Mouse (Mus musculus) brown adipose tissue, adult 24 weeks (tissue): Measurements from ENCODE around the gene Rela. TPM values are rescaled to one million over a fixed set of nuclear protein-coding genes. Genes with fewer than 3 reads are reported as not detected.
"Not testable (repeated sequence)": the region's sequence is repeated elsewhere in the genome, so short reads cannot be mapped to it uniquely, and the experiment has no call there.

Experiments used
- H3K27ac ChIP-seq: fragments of 200-500 bp; replicated peaks from 2 replicates; pipeline ENCODE4 v1.5.1; 2012; ENCODE audit warnings: low read depth, mild to moderate bottlenecking, low read length
- H3K4me1 ChIP-seq: fragments of 200-500 bp; 2 replicates; pipeline ENCODE4 v1.6.1; 2012; ENCODE audit warnings: low read length, mixed read lengths; ENCODE audit not compliant: control insufficient read depth, insufficient read depth, insufficient read length
- H3K4me3 ChIP-seq: fragments of 200-500 bp; 2 replicates; pipeline ENCODE4 v1.5.1; 2012; ENCODE audit warnings: low read depth, mild to moderate bottlenecking, low read length, moderate library complexity; ENCODE audit not compliant: insufficient read depth
- polyA plus RNA-seq: library from polyadenylated mRNA; stranded (reverse); fragments of >200 nt; gene quantifications from 2 replicates; pipeline ENCODE4 v1.2.4, GENCODE M21; 2012; ENCODE audit not compliant: missing spikeins, insufficient read depth, insufficient read length

The Rela gene
- polyA plus RNA-seq, 1 experiment: 22.8 TPM

DNA sequence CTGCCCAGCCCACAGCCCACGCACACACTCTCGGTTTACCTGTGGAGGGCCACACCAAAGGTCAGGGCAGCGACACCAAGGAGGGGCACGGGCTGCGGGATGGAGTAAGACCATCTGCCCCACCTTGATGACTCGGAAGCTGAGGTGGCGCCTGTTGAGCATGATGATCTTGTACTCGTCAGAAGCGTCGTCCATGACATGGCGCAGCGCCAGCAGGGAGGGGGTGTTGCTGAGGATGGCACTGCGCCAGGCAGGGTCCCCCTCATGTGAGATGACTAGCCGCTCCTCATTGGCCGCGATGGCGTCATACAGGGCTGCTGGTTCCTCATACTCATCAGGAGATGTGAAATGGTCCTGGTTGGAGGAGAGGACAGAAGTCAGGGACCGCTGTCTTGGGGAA is 29.1 kb downstream of the Rela start:
- no peak overlapping the region for H3K4me3 ChIP-seq
- H3K27ac ChIP-seq: no peak overlapping the region
- H3K4me1 ChIP-seq: peaks cover 7% of the 10 kb centered on the region; the same call in 1 of the 2 replicates

DNA sequence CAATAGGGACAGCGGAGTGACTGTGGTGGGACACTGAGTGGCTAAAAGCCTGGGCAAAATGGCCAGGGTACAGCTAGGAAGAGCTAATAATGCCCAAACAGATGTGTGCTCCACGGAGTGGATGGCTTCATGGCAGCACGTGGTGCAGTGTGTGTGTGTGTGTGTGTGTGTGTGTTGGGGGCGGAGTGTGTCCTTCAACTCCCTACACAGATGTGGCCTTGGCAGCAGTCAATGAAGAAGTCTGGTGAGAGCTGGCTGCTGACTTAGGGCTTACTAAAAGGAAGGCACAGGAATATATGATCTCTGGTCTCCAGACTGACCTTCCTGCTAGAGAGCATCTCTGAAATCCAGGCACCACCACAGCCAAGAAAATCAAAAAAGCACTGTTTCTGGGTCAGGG is 31.1 kb downstream of the Rela start:
- Histone ChIP-seq H3K4me3 (no peak overlapping the region), H3K27ac (no peak overlapping the region), H3K4me1 (no peaks in the 10 kb centered on the region)

DNA sequence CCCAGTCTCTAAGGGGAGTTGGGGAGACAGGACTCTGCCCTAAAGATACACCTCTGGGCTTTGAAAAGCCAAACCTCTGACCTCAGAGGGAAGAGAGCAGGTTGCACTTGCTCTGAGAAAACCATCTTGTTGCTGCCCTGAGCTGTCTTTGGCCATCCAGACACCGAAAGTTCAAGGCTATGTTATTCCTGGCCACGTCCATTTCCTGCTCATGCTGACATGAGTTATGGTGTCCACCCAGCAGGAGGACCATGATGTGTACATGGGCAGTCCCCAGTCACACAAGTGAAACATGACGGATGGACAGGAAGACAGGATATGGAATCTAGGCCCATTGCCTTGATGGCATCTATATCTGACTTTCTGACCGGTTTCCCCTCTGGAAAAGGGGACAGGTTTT is 43.1 kb downstream of the Rela start:
- no peaks in the 10 kb centered on the region for H3K4me1 ChIP-seq
- H3K27ac ChIP-seq: no peak overlapping the region
- H3K4me3 ChIP-seq: no peak overlapping the region

DNA sequence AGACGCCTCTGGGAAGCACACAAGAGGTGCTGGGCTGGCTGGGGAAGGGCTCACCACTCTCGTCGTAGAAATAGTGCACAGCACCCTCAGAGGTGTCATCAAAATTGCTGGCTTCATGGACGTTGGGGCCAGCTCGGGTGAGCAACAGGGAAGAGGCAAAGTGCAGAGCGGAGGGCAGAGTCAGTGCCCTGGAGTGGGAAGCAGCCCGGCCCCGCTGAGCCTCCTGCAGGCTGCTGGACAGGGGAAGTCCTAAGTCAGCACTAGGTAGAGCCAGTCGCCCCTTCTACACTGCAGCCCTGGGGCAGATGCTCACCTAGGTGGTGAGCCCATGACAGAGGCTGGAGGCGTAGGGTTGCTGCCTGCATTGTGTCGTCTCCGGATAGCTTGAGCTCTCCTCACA is 47.0 kb downstream of the Rela start:
- no peak overlapping the region for H3K27ac ChIP-seq
- H3K4me3 ChIP-seq: no peak overlapping the region
- H3K4me1 ChIP-seq: no peaks in the 10 kb centered on the region

DNA sequence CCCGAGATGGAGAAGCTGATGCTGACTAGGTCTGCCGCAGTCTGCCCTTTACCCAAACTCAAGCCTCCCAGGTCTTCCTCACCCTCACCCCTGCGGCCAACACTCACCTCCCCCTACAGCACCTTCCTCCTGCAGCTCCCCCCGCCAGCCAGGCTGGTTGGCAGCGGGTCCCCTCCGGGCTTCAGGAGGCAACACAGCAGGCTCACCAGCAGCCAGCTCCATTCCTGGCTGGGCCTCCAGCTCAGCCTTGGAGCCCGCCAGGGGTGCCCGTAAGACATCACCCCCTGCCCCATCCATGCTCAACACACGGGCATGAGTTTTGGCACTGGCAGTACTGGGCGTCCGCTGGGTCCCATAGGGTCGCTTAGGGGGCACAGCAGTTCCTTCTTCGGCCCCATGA is 47.7 kb downstream of the Rela start:
- H3K4me3 ChIP-seq: no peak overlapping the region
- H3K4me1 ChIP-seq: no peaks in the 10 kb centered on the region
- no peak overlapping the region for H3K27ac ChIP-seq

- Histone ChIP-seq H3K27ac (no peak overlapping the region), H3K4me1 (no peaks in the 10 kb centered on the region; the same call in 1 of the 2 replicates), H3K4me3 (no peak overlapping the region)
Observed at GRCm38 (mm10) chr19:5685431-5685830, 48.1 kb downstream of the Rela start.

DNA sequence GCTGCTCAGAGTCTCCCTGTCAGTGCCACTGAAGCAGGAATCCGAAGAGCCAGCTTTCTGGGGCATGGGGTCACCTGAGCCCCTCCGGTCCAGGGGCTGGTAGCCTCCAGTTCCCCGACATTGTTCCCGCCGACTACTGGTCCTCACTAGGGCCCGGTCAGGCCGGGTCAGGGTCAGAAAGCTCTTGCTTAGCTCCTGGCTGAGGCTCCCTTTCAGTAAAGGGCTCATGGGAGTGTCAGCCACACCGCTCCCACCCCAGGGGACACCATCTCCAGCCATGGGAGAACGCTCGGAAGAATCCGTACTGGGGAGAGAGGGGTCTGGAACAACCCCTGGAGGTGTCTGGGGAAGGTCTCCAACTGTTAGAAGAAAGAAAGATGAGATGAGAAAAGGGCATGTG is 48.6 kb downstream of the Rela start:
- H3K27ac ChIP-seq: no peak overlapping the region
- H3K4me3 ChIP-seq: no peak overlapping the region
- no peaks in the 10 kb centered on the region; the same call in 1 of the 2 replicates for H3K4me1 ChIP-seq

DNA sequence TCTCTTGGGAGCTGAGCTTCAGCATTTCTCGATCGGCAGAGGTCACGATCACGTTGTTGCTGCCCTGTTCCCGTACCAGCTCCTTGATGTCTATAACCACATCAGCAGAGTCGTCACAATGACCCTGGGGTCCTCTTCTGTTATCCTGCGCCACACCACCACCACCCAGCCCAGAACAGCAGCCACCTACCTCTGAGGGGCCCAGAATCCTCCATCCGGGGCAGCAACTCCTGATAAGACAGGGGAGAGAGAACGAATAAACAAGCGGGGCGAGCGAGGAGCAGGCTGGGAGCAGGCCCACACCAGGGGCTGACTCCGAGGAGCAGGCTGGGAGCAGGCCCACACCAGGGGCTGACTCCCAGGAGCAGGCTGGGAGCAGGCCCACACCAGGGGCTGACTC is 49.2 kb downstream of the Rela start:
- H3K27ac ChIP-seq: no peak overlapping the region
- no peaks in the 10 kb centered on the region; the same call in 1 of the 2 replicates for H3K4me1 ChIP-seq
- no peak overlapping the region for H3K4me3 ChIP-seq

GRCm38 (mm10) chr19:5686954-5687353 is 49.7 kb downstream of the Rela start:
- H3K4me1 ChIP-seq, H3K27ac ChIP-seq: not testable (repeated sequence)
- peak overlapping the region; percentile 71 for H3K4me3 ChIP-seq

DNA sequence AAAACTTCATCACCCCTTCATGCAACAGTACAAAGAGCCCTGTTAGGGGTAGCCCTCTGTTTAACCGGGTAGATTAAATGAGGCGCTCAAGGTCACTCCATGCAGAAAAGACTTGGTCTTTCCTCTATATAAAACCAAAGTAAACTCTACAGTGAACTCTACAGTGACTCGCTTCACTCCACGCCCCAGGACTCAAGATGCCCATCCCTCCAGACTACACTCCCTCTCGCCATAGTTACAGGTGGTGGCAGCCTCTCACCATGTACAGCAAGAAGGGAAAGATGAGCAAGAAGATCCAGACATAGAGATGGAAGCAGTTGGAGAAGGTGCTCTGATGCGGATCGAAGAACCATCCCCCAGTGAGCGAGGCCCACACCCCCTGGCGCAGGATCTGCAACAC is 50.5 kb downstream of the Rela start:
- H3K27ac ChIP-seq: no peak overlapping the region
- H3K4me1 ChIP-seq: no peaks in the 10 kb centered on the region; the same call in 1 of the 2 replicates

DNA sequence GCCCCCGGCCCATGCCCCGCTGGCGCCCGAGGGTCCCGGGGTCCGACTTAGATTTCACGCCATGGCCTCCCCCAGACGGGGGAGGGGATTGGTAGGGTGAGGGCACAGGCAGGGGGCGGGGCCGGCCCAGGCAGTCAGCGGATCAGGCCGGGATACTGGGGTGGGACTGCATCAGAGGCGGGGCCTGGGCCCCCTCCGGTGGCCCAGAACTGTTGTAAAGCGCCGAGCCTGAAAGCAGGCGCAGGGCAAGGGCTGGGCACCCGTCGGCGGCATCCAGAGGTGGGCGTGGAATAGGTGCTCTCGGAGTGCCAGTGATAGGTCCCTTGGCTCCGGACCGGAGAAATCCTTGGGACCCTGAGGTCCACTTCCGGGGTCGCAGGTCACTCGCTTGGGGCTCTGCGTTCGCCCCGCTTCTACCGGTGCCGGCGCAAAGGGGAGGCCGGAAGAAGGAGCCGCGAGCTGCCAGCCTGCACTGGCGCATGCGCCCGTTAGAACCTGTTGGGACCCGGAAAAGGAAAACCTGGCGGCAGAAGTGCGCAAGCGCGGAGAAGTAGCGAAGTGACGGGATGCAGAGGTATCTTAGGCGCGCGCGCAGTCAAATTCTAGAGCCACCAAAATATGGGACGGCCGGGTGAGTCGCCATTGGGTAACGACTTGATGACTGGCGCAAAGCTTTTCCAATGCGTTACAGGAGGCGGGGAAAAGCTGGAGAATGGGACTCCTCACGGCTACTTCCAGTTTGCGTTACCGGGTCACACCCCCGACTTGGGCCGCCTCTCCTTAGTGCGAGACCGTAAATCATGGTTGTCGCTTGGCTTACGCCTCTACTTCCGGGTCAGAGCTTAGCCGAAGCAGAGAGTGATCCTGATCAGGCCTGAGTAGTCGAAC is 51.2 kb downstream of the Rela start, which contains the start of the genes Map3k11 and Pcnx3:
Gene Map3k11, plus strand, starts transcription at position 543 of the 888 bp plus-strand sequence.
Gene Pcnx3, minus strand, starts transcription at position 709 of the 888 bp plus-strand sequence.
- Histone ChIP-seq H3K4me3 (peak within 1 kb of the TSS; percentile 92), H3K27ac (peak within 1 kb of the TSS; percentile 93), H3K4me1 (no peaks in the 10 kb centered on the region; the same call in 1 of the 2 replicates)

More for the DNA sequence above, 50.5 kb downstream of the Rela start:
- peak overlapping the region; percentile 71 for H3K4me3 ChIP-seq

GRCm38 (mm10) chr19:5689088-5689428 is 51.8 kb downstream of the Rela start:
- Histone ChIP-seq H3K4me1 (peaks cover 4% of the 10 kb centered on the region), H3K27ac (peak overlapping the region; percentile 80), H3K4me3 (peak overlapping the region; percentile 92)

- H3K4me1 ChIP-seq: peaks cover 4% of the 10 kb centered on the region
- peak overlapping the region; percentile 92 for H3K4me3 ChIP-seq
- H3K27ac ChIP-seq: peak overlapping the region; percentile 93
Observed at GRCm38 (mm10) chr19:5689565-5690342, 52.5 kb downstream of the Rela start.

DNA sequence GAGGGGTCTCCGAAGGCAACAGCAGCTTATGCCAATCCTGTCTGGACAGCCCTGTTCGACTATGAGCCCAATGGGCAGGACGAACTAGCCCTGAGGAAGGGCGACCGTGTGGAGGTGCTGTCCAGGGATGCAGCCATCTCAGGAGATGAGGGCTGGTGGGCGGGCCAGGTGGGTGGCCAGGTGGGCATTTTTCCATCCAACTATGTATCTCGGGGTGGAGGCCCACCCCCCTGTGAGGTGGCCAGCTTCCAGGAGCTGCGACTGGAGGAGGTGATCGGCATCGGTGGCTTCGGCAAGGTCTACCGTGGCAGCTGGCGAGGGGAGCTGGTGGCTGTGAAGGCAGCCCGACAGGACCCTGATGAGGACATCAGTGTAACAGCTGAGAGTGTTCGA is 53.1 kb downstream of the Rela start:
- Histone ChIP-seq H3K27ac (peak overlapping the region; percentile 93), H3K4me1 (peaks cover 4% of the 10 kb centered on the region), H3K4me3 (peak overlapping the region; percentile 92)

GRCm38 (mm10) chr19:5691601-5692000 is 54.3 kb downstream of the Rela start:
- peaks cover 4% of the 10 kb centered on the region for H3K4me1 ChIP-seq
- peak overlapping the region; percentile 92 for H3K4me3 ChIP-seq
- peak overlapping the region; percentile 93 for H3K27ac ChIP-seq
